Mouse (Mus musculus) stomach, postnatal 0 days (tissue): ENCODE results near the gene Pigv.

Experiments
- CTCF ChIP-seq: IDR thresholded peaks from 2 replicates; pipeline ENCODE4 v1.5.1; 2016; ENCODE audit warnings: antibody characterized with exemption, low read depth, mild to moderate bottlenecking, moderate library complexity
- EP300 ChIP-seq: optimal IDR thresholded peaks from 2 replicates; pipeline ENCODE3; 2016; ENCODE audit warnings: antibody characterized with exemption

DNA sequence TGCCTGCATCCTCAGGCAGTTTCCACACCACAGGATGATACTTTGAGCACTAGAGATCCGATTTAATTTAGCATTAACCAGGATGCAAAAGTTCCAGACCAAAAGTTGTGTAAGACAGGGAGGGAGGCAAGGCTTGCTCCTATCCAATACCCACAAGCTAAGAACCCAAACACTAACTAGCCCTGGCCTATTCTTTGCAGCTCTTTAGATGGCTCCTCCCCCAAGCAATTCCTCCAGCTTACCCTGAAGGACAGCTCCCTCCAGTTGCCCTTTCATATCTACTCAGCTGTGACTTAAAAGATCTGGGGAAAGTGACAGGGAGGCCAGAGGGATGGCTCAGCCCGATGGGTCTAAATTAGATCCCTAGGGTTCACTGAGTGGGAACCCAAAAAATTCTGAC lies 36.9 kb upstream of the Pigv start:
- TF ChIP-seq CTCF (no peak), EP300 (no peak)
